Mouse (Mus musculus) MN1 (cell line): ENCODE data around the gene Gnaq.
"Not testable (repeated sequence)": the region's sequence is repeated elsewhere in the genome, so short reads cannot be mapped to it uniquely, and the experiment has no call there.

Source experiments
- DNase-seq: peaks from one replicate; pipeline ENCODE4 v3.0.0-alpha.2; 2016; ENCODE audit warnings: low spot score

Gnaq gene

GRCm38 (mm10) chr19:16260435-16260832, 127.8 kb downstream of the Gnaq start:
- peak; percentile 33 for DNase-seq

GRCm38 (mm10) chr19:16260973-16261372, 128.3 kb downstream of the Gnaq start:
- no peak for DNase-seq

GRCm38 (mm10) chr19:16261631-16262030, 129.0 kb downstream of the Gnaq start:
- DNase-seq: no peak

GRCm38 (mm10) chr19:16262340-16262739, 129.7 kb downstream of the Gnaq start:
- no peak for DNase-seq

- not testable (repeated sequence) for DNase-seq
These were observed 134.7 kb downstream of the Gnaq start for GRCm38 (mm10) chr19:16267362-16267761.

- no peak for DNase-seq
These were observed 137.6 kb downstream of the Gnaq start for GRCm38 (mm10) chr19:16270236-16270635.

GRCm38 (mm10) chr19:16271002-16271401, 138.4 kb downstream of the Gnaq start:
- DNase-seq: peak; percentile 64

GRCm38 (mm10) chr19:16273021-16273420, 140.4 kb downstream of the Gnaq start:
- no peak for DNase-seq

- no peak for DNase-seq
These were observed 147.6 kb downstream of the Gnaq start for GRCm38 (mm10) chr19:16280231-16280630.

- DNase-seq: no peak
These were observed 152.7 kb downstream of the Gnaq start for GRCm38 (mm10) chr19:16285051-16286028.

GRCm38 (mm10) chr19:16286451-16287175, 154.0 kb downstream of the Gnaq start:
- no peak for DNase-seq

GRCm38 (mm10) chr19:16287307-16287706, 154.7 kb downstream of the Gnaq start:
- DNase-seq: no peak

- no peak for DNase-seq
These were observed 155.3 kb downstream of the Gnaq start for GRCm38 (mm10) chr19:16287971-16288370.

- no peak for DNase-seq
These were observed 158.5 kb downstream of the Gnaq start for GRCm38 (mm10) chr19:16291088-16291487.

- no peak for DNase-seq
These were observed 159.5 kb downstream of the Gnaq start for GRCm38 (mm10) chr19:16292056-16292608.

- no peak for DNase-seq
These were observed 160.3 kb downstream of the Gnaq start for GRCm38 (mm10) chr19:16292978-16293377.

GRCm38 (mm10) chr19:16300413-16300812, 167.8 kb downstream of the Gnaq start:
- no peak for DNase-seq

GRCm38 (mm10) chr19:16301336-16301735, 168.7 kb downstream of the Gnaq start:
- no peak for DNase-seq

- DNase-seq: no peak
These were observed 176.4 kb downstream of the Gnaq start for GRCm38 (mm10) chr19:16309031-16309430.

- DNase-seq: peak; percentile 29
These were observed 181.7 kb downstream of the Gnaq start for GRCm38 (mm10) chr19:16314295-16314821.

GRCm38 (mm10) chr19:16315525-16315924, 182.9 kb downstream of the Gnaq start:
- no peak for DNase-seq

- DNase-seq: peak; percentile 22
These were observed 185.6 kb downstream of the Gnaq start for GRCm38 (mm10) chr19:16318128-16318811.
